Mouse (Mus musculus): ENCODE data around the gene Jade2.
A peak's percentile ranks its signal among the peaks of the same experiment; 100 is the strongest.

The Jade2 gene

GRCm38 (mm10) chr11:51785926-51786325 is 71.5 kb downstream of the Jade2 start:
- peak; percentile 14 to 20 for DNase-seq

DNA sequence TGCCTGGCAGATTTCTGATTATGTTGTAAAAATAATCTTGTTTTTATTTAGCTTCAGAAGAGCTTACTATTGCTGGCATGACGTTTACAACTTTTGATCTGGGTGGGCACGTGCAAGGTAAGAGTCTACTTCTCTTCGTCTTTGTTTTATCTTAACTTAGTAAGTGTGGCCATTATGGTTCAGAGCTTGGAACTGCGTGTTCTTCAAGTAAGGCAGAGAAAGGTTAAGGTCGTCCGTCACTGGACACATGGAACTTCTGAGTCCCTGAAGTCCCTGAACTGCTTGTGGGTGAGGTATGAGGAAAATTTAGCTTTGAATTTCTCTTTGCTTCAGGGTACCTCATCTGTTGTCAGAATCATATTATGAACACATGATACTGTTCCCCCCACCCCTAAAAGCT is 74.7 kb downstream of the Jade2 start:
- no peak for DNase-seq

- no peak for DNase-seq
Observed at GRCm38 (mm10) chr11:51780773-51781267, 76.6 kb downstream of the Jade2 start.

GRCm38 (mm10) chr11:51777478-51777877 is 80.0 kb downstream of the Jade2 start:
- no peak for DNase-seq

GRCm38 (mm10) chr11:51775507-51775906 is 81.9 kb downstream of the Jade2 start:
- no peak for DNase-seq

- no peak for DNase-seq
Observed at GRCm38 (mm10) chr11:51768296-51768695, 89.2 kb downstream of the Jade2 start.

DNA sequence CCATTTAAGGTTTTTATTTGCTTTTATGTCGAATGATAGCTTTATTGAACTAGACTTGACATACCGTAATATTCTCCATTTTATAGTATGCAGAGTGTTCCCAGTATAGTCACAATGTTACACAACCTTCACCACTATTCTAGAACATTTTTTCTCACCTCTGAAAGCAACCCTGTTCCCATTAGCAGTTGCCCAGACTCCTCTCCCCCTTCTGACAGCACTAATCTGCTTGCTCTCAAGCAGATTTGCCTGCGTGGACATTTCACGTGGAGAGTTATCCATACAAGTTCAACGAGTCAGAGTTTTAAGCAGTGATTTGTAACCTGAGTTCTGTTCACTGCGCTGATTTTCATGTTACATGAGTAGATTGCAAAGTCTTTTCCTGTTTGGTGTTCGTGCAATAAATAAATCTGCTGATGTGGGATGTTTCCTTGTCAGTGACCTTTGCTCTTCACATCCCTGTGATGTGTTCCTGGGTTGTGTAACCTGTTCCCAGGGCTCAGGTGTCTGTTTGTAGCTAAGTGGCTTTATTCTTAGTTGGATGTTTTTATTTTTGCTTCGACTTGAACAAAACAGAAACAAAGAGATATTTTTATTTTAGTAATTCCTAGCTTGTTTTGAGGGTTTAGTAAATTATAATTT is 89.8 kb downstream of the Jade2 start:
- DNase-seq = no peak

DNA sequence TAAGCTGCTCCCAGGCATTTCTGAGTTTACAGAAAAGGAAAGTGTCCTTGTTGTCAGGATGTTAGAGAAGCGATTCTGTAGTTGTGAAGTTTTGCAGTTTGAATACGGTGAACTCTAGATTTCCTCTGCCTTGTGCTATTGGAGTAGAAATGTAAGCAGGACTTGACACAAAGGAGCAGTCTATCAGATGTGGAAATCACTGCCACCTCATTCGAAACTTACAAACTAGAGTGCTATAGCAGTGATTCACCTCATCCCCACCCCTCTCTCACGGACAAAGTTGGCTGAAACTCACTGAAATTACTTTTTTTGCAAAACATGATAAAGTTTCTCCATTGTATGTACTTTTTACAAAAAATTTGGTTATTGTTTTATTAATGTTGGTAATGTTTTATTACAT is 92.6 kb downstream of the Jade2 start:
- DNase-seq = no peak

GRCm38 (mm10) chr11:51763955-51764354 is 93.5 kb downstream of the Jade2 start:
- no peak for DNase-seq
